Mouse (Mus musculus): ENCODE results near the gene Tmbim1.
"Not testable (repeated sequence)": the region's sequence is repeated elsewhere in the genome, so short reads cannot be mapped to it uniquely, and the experiment has no call there.

Tmbim1 gene

DNA sequence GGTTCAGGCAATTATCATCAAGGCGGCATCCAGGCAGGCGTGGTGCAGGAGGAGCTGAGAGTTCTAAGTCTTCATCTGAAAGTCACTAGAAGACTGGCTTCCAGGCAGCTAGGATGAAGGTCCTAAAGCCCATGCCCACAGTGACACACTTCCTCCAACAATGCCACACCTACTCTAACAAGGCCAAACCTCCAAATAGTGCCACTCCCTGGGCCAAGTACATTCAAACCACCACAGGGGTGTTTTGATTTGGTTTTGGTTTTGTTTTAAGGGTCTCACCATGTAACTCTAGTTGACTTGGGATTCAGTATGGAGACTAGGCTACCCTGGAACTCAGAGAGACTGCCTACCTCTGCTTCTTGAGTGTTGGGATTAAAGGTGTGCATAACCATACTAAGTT is at the start of gene Tmbim1:
Gene Tmbim1 (minus strand): TSS at position 101 of the 400 bp plus-strand sequence.
- no peak for DNase-seq (ENCODE audit: low spot score)

DNA sequence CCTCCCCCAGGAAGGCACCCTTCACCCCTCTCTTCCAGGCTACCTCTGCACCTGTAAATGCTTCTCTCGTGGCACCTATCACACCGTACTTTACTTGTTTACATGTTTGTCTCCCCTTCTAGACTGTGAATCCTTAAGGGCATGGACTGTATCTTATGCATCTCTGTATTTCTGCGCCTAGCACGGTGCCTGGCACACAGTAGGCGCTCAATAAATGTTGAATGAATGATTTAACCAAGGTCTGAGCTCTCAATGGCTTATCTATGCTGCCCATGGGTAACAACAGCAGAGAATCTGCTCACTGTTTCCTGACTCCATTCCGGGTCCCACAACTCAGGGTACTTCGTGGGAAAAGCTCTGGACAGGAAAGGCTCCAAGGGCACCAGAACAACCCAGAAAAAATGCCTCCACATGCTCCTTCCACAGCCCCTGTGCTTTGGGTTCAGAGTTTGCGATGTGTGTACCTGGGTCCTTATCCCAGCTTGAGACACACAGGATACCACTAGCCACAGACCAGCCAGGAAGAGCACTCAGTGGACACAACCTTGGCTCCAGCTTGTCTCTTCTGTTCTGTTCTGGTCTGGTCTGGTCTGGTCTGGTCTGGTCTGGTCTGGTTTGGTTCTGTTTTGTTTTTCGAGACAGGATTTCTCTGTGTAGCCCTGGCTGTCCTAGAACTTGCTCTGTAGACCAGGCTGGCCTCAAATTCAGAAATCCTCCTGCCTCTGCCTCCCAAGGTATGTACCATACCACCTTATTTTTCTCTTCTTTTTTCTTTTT is 48.2 kb upstream of the Tmbim1 start:
- DNase-seq (ENCODE audit: low spot score) = no peak

DNA sequence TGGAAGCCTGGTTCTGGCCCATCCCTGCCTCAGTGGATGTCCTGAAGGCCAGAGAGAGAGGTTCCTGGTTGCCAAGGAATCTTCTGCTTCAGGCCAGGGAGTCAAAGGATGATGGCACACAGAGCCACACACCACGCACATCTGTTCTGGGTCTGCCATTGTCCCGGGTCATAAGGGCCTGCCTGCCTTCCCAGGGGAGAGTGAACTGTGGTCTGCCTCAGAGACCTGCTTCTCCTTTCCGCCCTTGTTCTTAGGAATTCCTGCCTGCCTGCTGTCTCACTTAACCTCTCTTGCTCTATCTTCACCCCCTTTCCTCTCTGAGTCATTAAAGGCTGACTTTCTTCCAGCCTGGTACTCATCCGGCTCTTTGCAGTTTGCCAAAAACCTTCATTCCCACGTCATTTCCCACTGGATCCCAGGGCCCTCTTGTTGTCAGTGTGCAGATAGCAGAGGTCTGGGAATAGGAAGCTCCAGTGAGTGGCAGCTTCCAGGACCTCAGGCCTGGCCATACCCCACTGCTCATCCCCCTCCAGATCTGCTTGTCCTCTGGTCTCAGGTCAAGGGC is 47.2 kb upstream of the Tmbim1 start:
- DNase-seq (ENCODE audit: low spot score) = no peak

DNA sequence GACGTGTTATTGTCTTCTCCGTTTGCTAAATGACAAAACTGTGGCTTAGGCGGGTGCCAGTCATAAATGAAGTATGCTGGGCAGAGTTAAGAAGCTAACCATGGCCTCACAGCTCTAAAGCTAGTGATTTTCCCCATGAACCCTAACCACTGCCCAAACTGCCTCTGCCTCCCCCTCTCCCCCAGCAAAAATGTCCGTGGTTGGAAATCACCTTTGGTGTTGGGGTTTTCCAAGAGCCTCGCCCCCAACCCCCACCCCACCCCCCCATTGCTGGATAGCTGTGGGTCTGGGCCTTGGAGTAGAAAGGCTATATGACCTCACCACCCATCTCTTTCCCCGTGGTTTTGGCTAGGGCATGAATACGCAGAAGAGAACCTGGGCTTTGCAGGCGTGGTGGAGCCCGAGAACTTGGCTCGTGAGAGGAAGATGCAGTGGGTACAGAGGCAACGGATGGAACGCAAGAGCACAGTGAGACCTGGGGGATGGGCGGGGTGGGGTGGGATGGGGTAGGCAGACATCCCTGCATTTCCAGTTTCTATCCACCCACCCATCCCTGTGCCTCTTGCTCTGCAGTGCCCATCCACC is 45.9 kb upstream of the Tmbim1 start:
- no peak for DNase-seq (ENCODE audit: low spot score)

DNA sequence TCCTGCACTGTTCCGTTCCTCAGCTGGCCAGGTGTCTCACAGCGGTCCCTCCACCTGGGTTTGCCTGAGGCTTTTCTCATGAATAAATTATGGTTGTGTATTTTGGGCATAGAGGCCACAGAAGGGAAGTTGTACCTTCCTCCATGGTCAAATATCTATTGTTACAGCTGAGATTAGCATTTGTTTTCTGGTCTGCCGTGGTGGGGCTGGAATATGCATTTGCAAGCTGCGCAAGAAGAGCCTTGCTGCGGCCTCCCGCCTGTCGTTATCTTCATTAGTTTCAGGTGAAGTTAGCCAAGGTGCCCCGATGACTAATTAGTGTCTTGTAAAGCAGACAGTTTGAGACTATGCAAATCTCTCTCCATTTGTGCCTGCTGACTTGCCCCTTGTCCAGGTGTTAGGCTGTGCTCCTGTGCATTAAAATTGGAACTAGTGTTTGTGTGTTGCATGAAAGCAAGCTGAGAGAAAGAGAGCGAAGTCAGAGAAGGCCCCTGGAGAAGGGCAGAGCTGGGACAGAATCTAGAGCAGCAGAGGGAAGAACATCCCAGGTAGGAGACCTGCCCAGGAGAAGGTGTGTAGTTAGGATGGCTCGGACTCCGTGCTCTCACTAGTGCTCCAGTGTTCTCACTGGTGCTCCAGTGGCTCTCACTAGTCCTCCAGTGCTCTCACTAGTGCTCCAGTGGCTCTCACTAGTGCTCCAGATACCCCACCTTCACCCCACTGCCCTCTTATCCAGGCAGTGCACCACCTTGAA is 38.9 kb upstream of the Tmbim1 start:
- DNase-seq (ENCODE audit: low spot score) = no peak

DNA sequence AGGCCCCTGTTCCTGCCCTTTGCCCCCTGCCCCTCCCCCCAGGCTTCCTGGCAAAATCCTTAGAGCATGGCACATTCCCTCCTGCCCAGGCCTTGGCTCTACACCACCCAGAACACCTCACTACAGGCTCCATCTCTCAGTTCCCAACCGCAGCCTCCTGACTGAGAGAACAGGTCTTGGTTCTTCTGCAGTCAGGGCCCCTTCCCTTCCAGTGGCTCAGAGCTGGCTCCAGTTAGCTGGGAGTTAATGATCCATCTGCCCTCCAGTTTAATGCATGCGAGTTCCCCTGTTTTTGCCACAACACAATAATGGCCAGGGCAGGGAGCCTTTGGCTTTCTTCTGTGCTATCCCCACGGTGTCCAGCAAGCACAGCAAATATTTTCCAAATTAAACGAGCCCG is 37.7 kb upstream of the Tmbim1 start:
- DNase-seq (ENCODE audit: low spot score) = no peak

DNA sequence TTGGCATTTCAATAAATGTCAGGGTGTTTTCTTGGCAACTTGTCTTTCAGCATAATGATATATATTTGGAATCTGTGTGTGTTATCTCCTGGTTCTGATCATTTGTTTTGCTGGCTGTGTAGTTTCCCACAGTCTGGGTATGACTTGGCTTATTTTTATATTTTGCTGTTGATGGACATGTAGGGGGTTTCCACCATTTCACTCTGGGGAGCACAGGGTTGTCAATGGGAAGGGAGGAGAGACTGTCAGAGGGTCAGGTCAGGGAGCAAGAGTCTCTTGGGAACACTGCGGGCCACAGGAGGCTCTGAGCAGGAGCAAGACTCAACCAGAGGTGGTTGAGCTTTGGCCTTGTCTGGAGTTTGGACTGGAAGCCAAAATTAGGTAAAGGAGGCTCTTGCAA is 36.9 kb upstream of the Tmbim1 start:
- no peak for DNase-seq (ENCODE audit: low spot score)

DNA sequence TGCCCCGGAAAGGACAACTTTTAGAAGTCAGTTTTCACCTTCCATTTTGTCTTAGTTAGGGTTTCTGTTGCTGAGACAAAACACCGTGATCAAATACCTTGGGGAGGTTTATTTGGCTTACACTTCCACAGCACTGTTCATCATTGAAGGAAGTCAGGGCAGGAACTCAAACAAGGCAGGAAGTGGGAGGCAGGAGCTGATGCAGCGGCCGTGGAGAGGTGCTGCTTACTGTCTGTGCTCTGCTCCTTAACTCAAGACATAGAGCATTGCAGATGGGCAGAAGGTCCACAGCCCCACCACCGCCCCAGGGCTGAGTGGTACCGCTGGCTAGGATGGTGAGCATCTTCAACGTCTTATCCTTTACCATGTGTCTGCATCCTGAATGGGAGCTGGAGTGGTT is 36.5 kb upstream of the Tmbim1 start:
- DNase-seq (ENCODE audit: low spot score) = no peak

DNA sequence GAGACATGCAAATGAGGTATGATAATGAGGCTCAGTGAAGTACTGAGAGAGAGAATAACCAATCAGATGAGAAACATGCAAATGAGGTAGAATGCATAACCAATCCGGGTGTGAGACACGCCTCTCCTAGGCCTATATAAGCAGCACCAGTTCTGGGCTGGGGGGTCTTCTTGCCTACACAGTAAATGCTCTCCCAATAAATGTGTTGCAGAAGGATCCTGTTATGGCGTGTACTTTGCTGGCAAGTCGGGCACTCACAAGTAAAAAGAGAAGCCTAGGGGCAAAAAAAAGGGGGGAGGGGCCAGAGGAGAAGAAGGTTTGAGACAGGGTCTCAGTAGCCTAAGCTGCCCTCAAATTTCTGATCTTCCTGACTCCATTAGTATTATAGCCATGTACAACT is 35.6 kb upstream of the Tmbim1 start:
- DNase-seq (ENCODE audit: low spot score) = not testable (repeated sequence)

DNA sequence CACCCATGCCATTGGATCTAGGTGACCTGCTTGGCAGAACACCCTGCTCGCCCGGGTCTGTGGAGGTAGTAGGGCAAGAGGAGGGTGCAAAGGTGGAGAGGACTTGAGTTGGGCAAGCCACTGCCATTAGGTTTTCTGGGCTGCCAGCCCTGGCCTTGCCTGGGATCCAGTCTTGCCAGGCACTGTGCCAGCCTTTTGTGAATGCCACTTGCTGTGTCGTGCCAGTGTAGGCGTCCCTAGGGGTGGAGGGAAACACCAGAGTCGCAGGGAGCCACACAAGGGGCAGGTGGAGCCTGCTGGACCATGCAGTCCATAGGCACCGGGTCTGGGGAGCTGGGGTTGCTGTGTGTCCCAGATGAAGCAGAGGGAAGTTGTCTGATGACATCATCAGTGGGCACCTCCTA is 34.9 kb upstream of the Tmbim1 start:
- DNase-seq (ENCODE audit: low spot score) = no peak

DNA sequence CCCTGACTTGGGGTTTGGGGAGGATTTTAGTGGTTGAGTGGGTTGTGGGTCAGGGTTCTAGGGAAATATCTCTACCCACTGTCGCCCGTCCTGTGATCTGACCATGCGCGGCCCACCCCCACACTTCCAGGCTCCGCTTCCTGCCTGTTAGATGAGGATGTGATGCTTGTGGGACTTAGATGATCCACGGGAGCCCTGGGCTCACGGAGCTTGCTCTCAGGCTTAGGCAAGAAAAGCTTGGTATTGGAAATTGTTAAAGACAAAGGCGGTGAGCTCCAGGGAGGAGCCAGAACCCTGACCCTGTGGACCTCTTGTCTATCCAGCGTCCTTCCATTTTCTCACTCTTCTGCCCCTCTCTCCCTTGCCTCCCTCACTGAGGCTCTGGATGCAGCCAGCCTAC is 34.5 kb upstream of the Tmbim1 start:
- DNase-seq (ENCODE audit: low spot score) = no peak

DNA sequence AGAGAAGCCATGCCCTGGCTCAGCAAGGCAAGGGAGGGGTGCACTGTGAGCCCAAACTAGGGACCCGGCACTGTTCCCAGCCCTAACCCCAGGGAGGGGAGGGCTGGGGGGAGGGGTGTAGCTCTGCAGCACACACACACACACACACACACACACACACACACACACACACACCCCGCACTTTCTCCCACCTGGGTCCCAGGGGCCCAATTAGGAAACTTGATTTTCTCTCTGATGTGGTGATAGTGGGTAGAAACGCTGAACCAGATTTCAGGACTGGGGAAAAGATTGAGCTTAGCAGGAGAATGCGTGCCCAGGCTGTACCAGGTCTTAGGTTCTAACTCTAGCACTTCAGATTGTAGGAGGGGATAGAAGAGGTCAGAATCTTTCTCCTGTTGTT is 33.2 kb upstream of the Tmbim1 start:
- DNase-seq (ENCODE audit: low spot score) = no peak

DNA sequence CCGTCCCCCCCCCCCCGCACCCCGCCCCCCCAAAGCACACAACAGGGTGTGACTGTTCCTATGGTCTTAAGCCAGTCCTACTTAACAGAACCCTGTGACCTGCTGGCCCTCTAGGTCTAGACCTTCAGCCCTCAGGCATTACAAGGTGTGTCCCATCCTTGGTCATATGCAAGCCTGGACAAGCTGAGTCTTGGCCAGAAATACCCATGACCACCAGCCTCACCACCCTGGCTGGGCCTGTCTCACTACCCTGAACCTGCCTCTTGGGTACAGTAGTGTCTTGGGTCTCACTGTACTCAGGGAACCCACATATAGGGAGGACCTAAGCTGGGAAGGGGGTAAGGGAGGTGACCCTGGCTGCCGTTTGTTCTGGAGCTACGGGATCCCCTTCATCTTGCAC is 32.6 kb upstream of the Tmbim1 start:
- no peak for DNase-seq (ENCODE audit: low spot score)

DNA sequence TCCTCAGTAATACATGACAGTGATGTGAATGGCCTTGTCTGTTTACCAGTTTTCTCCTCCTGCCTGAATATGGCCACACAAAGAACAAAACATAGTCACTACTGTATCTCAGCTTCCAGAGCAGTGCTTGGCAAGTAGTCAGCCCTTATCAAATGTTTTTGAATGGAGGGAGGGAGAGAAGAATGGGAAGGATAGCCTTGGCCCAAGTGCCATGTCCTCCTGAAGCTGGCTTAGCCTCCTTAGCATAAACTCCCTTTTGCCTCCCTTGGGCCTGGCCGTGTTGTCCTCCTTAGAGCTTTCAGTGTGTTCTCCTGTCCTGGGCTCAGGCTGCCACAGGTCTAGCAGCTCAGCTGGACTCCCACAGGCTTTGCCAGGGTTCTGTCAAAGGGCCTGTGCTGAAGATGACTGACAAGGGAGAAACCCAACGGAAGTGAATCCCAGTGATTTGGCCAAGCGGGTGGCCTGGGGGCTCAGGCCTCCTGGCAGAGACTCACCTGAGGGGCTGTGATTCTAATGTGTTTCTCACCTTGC is 31.9 kb upstream of the Tmbim1 start:
- no peak for DNase-seq (ENCODE audit: low spot score)

DNA sequence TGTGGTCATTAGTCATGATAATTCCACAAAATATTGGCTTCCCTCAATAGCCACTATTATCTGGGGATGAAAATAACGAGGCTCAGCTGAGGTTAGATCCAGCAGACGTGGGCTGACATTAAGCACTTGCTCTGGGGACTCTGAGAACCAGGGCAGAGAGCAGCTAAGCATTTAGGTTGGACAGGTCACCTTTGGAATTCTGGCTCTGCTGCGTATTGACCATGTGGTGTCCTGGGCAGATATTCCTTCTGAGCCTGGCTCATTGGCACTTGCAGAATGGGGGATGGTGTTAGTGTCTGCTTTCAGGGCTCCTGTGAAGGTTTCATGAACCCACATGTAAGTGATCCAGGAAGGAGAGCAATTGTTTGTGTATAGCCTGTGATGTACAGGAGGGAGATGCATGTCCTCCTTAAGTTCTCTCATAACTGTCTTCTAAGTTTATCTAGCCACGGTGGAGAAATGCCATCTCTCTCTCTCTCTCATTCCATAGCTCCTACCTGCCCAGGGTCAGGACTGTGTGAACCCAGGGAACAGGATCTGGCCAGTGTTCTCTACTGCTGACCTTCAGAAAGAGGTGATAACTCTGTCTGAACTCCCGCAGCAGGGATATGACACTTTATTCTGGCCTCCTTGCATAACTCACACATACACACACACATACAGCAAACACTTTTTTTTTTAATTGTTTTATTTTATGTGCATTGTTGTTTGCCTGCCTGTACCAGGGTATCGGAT is 30.2 kb upstream of the Tmbim1 start:
- DNase-seq (ENCODE audit: low spot score) = no peak

DNA sequence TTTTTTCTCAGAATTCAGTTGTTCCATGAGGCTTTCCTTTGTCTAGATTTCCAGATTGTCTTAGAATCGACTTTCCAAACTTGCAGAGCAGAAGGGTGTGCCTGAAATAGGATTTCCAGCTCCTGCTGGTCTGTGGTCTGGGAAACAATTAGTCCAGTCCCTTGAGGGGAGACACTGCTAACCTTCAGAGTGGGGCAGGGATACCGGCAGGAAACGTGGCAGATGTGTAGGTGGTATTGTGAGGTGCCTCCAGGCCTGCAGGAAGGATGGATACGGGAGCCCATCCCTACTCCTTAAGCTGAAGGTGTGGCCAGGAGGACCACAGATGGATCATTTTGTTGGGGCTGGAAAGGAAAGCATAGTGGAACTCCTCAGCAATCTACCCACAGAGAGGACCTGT is 29.6 kb upstream of the Tmbim1 start:
- DNase-seq (ENCODE audit: low spot score) = no peak

DNA sequence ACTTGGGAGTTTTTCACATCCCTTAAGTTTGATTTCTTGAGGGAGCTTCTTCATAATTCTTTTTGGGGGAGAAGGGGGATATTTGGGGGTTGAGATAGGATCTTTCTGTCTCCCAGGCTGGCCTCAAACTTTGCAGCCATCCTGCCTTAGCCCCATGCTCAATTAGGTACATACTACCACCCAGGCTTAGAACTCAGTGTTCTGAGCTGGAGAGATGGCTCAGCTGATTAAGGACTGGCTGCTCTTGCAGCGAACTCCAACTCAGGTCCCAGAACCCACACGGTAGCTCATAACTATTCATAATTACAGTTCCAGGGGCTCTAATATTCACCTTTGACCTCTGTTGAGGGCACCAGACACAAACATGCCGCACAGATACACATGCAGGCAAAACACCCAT is 29.2 kb upstream of the Tmbim1 start:
- DNase-seq (ENCODE audit: low spot score) = no peak

DNA sequence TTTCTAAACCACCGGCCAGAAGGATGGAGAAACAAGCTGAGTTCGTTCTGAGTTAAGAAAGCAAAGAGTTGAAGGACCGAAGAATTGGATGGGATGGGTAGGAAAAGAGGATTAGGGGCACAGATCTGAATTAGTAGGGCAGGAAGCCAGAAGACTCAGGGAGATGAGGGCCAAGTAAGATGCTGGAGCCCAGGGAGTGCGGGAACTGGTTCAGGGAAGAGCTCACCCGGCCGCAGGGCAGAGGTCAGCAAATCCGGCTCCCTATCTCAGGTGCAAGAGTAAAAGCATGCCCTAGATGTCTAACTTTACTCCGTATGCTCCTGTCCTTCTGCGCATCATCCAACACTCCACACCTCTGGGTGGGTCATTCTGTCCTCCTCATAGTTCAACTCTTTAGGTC is 27.5 kb upstream of the Tmbim1 start:
- DNase-seq (ENCODE audit: low spot score) = no peak

DNA sequence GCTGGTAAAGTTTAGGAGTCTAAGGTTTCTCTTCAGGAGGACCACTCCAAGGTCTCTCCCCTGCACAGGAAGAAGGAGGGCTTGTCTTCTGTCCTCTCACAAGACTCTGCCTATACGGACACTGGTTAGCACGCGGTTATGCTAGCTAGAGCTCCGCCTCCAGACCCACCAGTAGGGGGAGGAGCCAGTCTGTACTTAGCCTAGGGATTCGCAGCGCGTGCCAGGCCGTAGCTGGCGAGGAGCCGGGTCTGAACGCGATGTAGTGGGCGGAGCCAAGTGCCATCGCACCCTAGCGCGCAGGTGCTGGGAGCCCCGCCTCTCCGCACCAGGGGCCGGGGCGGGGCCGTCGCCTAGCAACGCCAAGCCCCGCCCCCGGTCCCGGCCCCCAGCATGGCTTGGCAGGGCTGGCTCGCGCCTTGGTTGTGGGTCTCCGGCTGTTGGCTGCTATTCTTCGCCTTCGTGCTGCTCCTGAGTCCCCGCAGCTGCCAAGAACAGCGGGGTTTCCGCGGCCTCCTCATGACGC is 26.9 kb upstream of the Tmbim1 start:
- peak; percentile 90 for DNase-seq (ENCODE audit: low spot score)

DNA sequence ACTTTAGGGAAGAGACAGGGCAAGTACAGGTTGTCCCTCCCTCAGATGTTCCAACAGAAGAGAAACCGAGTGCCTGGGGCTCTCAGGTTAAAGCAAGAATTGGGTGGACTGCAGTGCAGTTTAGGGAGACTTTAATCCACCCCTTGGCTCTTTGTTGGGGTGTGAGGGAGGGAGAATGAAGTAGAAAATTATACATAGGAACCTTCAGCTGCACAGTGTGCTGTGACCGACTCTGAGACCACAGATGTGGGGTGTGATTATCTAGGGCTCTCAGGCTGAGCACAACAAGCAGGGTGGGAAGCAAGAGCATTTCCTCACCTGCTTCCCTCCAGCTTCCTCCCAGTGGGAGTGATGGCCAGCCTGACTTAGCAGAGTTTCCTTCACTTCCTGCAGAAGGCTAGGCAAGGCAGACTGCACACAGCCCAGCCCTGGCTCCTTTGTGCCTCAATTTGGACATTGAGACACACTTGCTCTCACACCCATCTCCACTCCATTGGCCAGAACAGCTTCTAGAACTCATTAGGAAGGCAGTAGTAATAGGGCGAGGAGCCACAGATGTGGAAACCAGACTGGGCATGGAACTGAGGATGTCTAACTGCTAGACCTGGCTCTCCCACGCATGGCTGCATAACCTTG is 25.7 kb upstream of the Tmbim1 start:
- DNase-seq (ENCODE audit: low spot score) = no peak

DNA sequence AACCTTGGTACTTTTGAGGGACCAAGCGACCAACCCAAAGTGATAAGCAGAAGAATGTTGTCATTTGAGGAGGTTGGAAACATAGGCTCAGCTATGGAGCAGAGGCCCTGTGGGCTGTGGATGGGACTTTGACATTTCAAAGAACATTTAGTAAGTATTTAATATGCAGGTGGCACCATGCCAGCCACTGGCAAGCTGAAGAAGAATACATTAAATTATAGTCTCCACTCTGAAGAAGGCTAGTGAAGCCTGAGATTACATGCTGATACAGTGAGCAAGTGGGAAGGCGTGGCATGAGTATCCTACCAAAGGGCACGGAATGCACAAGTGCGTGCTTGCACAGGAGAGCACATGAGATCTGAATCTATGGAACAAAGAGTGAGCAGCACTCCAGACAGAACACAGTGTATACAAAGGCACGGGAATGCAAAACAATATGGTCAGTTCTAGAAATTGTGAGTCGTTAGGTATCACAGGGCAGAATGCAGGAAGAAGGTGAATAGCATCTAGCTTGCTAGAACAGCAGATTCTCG is 24.5 kb upstream of the Tmbim1 start:
- DNase-seq (ENCODE audit: low spot score) = no peak

Measured in layer of hippocampus, adult 9-10 months (tissue).